In the genomic region with DNA sequence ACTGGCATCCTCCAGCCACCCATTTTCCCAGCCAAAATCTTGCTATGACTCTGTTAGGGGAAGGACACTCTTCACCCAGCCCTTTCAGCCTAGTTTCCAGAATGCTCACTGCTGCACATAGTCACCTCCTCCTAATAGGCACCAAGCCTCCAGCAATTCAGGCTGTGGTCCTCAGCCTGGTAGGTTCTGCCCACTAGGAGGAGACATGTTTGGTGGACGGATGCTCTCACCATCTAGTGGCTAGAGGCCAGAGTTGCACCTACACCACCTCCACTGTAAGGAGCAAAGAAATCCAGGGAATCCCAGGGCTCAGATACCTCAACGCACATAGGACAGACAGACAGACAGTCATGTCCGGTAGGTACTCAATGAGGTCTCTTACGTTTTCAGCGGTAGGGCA, we compare ENCODE assay signal across 9 mouse cellular contexts.
DNase-seq lines count a peak whose midpoint lies in the region; ATAC-seq and TF ChIP-seq lines count a peak whose summit lies in the region.
"Had no signal": no experiment of that assay in that cellular context is flagged by ENCODE, and none has a peak within 500 bp of the region (broad histone marks: within the 10 kb centered on the region; RNA-seq: fewer than 3 reads in every experiment).

No protein-coding gene starts in this region.

- ATAC-seq in hindbrain, embryonic 11.5 days (ENCODE audit: low FRiP score), result no peak
- ATAC-seq in hindbrain, embryonic 16.5 days, result no peak
- ATAC-seq in embryonic facial prominence, embryonic 14.5 days (ENCODE audit: low read depth), result no peak
- no peak for ATAC-seq in monocyte, adult 5-6 weeks (replicated peaks; ENCODE audit: insufficient number of reproducible peaks, low FRiP score, low TSS enrichment, poor library complexity, severe bottlenecking)

- DNase-seq in hindbrain, embryonic 11.5 days (ENCODE audit: low spot score), result peak; percentile 40
- peak; percentile 73 to 75 for DNase-seq in B cell, adult 2 months
- peak; percentile 82 for DNase-seq in MN1 (ENCODE audit: low spot score)
- peak; percentile 44 for DNase-seq in embryonic facial prominence, embryonic 14.5 days (ENCODE audit: low spot score)
- peak; percentile 38 to 63 for DNase-seq in layer of hippocampus, adult 2 months (ENCODE audit: low spot score in 2 of 2)
- peak; percentile 33 for DNase-seq in retina, postnatal 7 days (ENCODE audit: low read depth, low spot score)

- H3K36me3 ChIP-seq in hindbrain, embryonic 11.5 days (ENCODE audit: control insufficient read depth, insufficient read depth, low read length), result 0 out of 2 replicates have a peak, but pooled peaks cover 16% of the 10 kb centered on the region
- peaks cover 34% of the 10 kb centered on the region for H3K36me3 ChIP-seq in hindbrain, embryonic 16.5 days (ENCODE audit: control insufficient read depth, insufficient read depth, low read length)
- peaks cover 94% of the 10 kb centered on the region for H3K36me3 ChIP-seq in embryonic facial prominence, embryonic 14.5 days (ENCODE audit: control insufficient read depth, insufficient read depth, low read length)

- no peak overlapping the region for H3K27ac ChIP-seq in hindbrain, embryonic 11.5 days (ENCODE audit: low read depth, low read length)
- no peak overlapping the region for H3K27ac ChIP-seq in hindbrain, embryonic 16.5 days (ENCODE audit: low read depth, low read length)
- no peak overlapping the region for H3K27ac ChIP-seq in embryonic facial prominence, embryonic 14.5 days (replicated peaks; ENCODE audit: low read depth, low read length)
- H3K27ac ChIP-seq in layer of hippocampus, adult 2 months, result no peak overlapping the region
- H3K27ac ChIP-seq: limb, embryonic 12.5 days had no signal

- H3K9ac ChIP-seq in hindbrain, embryonic 11.5 days (ENCODE audit: low read depth, low read length), result no peak overlapping the region
- no peak overlapping the region for H3K9ac ChIP-seq in hindbrain, embryonic 16.5 days (ENCODE audit: low read depth, low read length)
- H3K9ac ChIP-seq in embryonic facial prominence, embryonic 14.5 days (ENCODE audit: low read depth, low read length), result no peak overlapping the region
- H3K9ac ChIP-seq: limb, embryonic 12.5 days had no signal

- H3K4me3 ChIP-seq in hindbrain, embryonic 11.5 days (ENCODE audit: low read depth, low read length), result no peak overlapping the region
- H3K4me3 ChIP-seq in hindbrain, embryonic 16.5 days (ENCODE audit: low read length), result no peak overlapping the region
- no peak overlapping the region for H3K4me3 ChIP-seq in embryonic facial prominence, embryonic 14.5 days (ENCODE audit: low read depth, low read length)
- H3K4me3 ChIP-seq in layer of hippocampus, adult 2 months, result no peak overlapping the region
- H3K4me3 ChIP-seq: limb, embryonic 12.5 days had no signal

- no peaks in the 10 kb centered on the region for H3K4me1 ChIP-seq in hindbrain, embryonic 11.5 days (replicated peaks; ENCODE audit: control insufficient read depth, insufficient read depth, low read length)
- H3K4me1 ChIP-seq in hindbrain, embryonic 16.5 days (ENCODE audit: control insufficient read depth, insufficient read depth, low read depth, low read length), result no peaks in the 10 kb centered on the region
- no peaks in the 10 kb centered on the region for H3K4me1 ChIP-seq in embryonic facial prominence, embryonic 14.5 days (ENCODE audit: control insufficient read depth, insufficient read depth, low read length)

- no peak overlapping the region for H3K4me2 ChIP-seq in hindbrain, embryonic 11.5 days (replicated peaks; ENCODE audit: low read depth, low read length)
- no peak overlapping the region for H3K4me2 ChIP-seq in hindbrain, embryonic 16.5 days (ENCODE audit: low read length)
- H3K4me2 ChIP-seq in embryonic facial prominence, embryonic 14.5 days (ENCODE audit: low read depth, low read length), result no peak overlapping the region
- H3K4me2 ChIP-seq: limb, embryonic 12.5 days had no signal

- H3K27me3 ChIP-seq in hindbrain, embryonic 11.5 days (ENCODE audit: control insufficient read depth, insufficient read depth, low read length), result no peaks in the 10 kb centered on the region
- H3K27me3 ChIP-seq in hindbrain, embryonic 16.5 days (replicated peaks; ENCODE audit: control insufficient read depth, insufficient read depth, low read length), result no peaks in the 10 kb centered on the region
- no peaks in the 10 kb centered on the region for H3K27me3 ChIP-seq in embryonic facial prominence, embryonic 14.5 days (replicated peaks; ENCODE audit: control insufficient read depth, insufficient read depth, low read length)
- H3K27me3 ChIP-seq: limb, embryonic 12.5 days had no signal

- 67% methylated on average over 5 of the region's 5 CpGs for WGBS in hindbrain, embryonic 11.5 days
- 66% methylated on average over 5 of the region's 5 CpGs for WGBS in hindbrain, embryonic 16.5 days
- WGBS in embryonic facial prominence, embryonic 14.5 days, result 59% methylated on average over 5 of the region's 5 CpGs

- H3K9me3 ChIP-seq in hindbrain, embryonic 11.5 days (ENCODE audit: control insufficient read depth, low read length), result no peaks in the 10 kb centered on the region
- H3K9me3 ChIP-seq in hindbrain, embryonic 16.5 days (ENCODE audit: control insufficient read depth, low read length), result no peaks in the 10 kb centered on the region
- no peaks in the 10 kb centered on the region for H3K9me3 ChIP-seq in embryonic facial prominence, embryonic 14.5 days (ENCODE audit: control insufficient read depth, low read length)
- H3K9me3 ChIP-seq: limb, embryonic 12.5 days had no signal

- TF ChIP-seq CTCF in layer of hippocampus, adult 2 months (conservative IDR thresholded peaks at IDR 0.05), result peak; percentile 91
